Mouse (Mus musculus): ENCODE data around the gene Gck.

- TF ChIP-seq CTCF (conservative IDR thresholded peaks at IDR 0.05; ENCODE audit: low read length) (peak; percentile 92), POU5F1 (IDR thresholded peaks at IDR 0.05; ENCODE audit: borderline replicate concordance, low read length) (no peak)
Measured at GRCm38 (mm10) chr11:5995989-5996388, 46.1 kb upstream of the Gck start.

Measured in E14TG2a.4 (cell line).